Mouse (Mus musculus): ENCODE data around the gene Dhrs7.

The Dhrs7 gene

GRCm38 (mm10) chr12:72655775-72656174 is 8.9 kb downstream of the Dhrs7 start:
- DNase-seq (ENCODE audit: low read depth) = no peak

GRCm38 (mm10) chr12:72654698-72655097 is 10.0 kb downstream of the Dhrs7 start:
- DNase-seq (ENCODE audit: low read depth) = peak; percentile 78

- no peak for DNase-seq (ENCODE audit: low read depth)
These were observed 14.9 kb downstream of the Dhrs7 start, which contains the start of gene Gm4756 for GRCm38 (mm10) chr12:72649611-72650330. Gm4756 (minus strand) TSS chr12:72649661.

GRCm38 (mm10) chr12:72648921-72649320 is 15.8 kb downstream of the Dhrs7 start:
- DNase-seq (ENCODE audit: low read depth) = no peak

GRCm38 (mm10) chr12:72638025-72638424 is 26.7 kb downstream of the Dhrs7 start:
- no peak for DNase-seq (ENCODE audit: low read depth)

- no peak for DNase-seq (ENCODE audit: low read depth)
These were observed 36.0 kb downstream of the Dhrs7 start for GRCm38 (mm10) chr12:72628751-72629150.

GRCm38 (mm10) chr12:72622853-72623496 is 41.7 kb downstream of the Dhrs7 start:
- peak; percentile 98 for DNase-seq (ENCODE audit: low read depth)

- DNase-seq (ENCODE audit: low read depth) = peak; percentile 68
These were observed 43.3 kb downstream of the Dhrs7 start for GRCm38 (mm10) chr12:72621441-72621840.

GRCm38 (mm10) chr12:72620856-72621255 is 43.9 kb downstream of the Dhrs7 start:
- no peak for DNase-seq (ENCODE audit: low read depth)

- no peak for DNase-seq (ENCODE audit: low read depth)
These were observed 52.7 kb downstream of the Dhrs7 start for GRCm38 (mm10) chr12:72612053-72612452.
